Mouse (Mus musculus): ENCODE data around the gene Pld2. TPM values are rescaled to one million over a fixed set of nuclear protein-coding genes. Genes with fewer than 3 reads are reported as not detected.

The Pld2 gene
- polyA plus RNA-seq, 1 experiment from 2014 or later, result 5.9 TPM

DNA sequence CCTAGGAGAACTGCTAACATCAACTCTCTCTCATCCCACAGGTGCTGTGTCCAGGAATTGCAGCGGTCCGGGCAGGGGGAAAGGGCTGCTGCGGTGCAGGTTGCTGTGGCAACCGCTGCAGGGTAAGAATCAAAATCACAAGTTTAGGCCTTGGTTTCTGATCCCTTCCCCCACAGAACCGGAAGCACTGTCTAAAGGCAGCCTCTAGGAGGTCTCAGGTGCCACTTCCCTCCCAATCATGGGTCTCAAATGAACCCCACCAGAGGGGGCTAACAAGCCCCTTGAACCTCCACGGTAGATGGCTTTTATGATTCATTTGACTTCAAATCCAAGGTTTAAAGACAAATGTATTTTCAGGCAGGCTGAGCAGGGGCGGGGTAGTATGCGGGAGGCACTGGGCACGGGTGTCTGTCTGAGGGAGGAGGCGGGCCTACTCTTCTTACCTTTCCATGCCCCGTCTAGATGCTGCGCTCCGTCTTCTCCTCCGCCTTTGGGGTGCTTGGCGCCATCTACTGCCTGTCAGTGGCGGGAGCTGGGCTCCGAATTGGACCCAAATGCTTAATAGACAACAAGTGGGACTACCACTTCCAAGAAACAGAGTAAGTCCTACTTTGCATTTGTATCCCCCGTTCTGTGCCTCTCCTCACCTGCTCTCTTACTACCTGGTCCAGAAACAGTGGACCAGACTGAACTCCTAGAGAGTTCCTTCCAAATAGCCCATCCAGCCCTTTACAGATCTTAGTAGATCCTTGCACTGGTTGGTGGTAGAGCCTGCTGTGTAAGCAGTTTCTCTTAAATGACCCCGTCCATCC lies 29.9 kb upstream of the Pld2 start:
- Histone ChIP-seq H3K4me2 (peak overlapping the region; percentile 8; the same call in 1 of the 2 replicates), H3K9me3 (ENCODE audit: low read depth, low read length) (no peaks in the 10 kb centered on the region), H3K4me1 (ENCODE audit: insufficient read depth) (no peaks in the 10 kb centered on the region), H3K9ac (no peak overlapping the region), H3K36me3 (ENCODE audit: insufficient read depth) (no peaks in the 10 kb centered on the region), H3K27ac (ENCODE audit: low read depth) (no peak overlapping the region), H3K4me3 (ENCODE audit: low read depth, low read length) (no peak overlapping the region), H3K27me3 (ENCODE audit: insufficient read depth, low read length) (no peaks in the 10 kb centered on the region)
- TF ChIP-seq CTCF (IDR thresholded peaks at IDR 0.05; ENCODE audit: low read depth), result peak; percentile 72
- ATAC-seq (ENCODE audit: insufficient read depth), result peak; percentile 62; the same call in 1 of the 2 replicates
- DNase-seq, result peak; percentile 78
- WGBS, result 7% methylated on average over 19 of the region's 19 CpGs

- no peak for DNase-seq
Observed at GRCm38 (mm10) chr11:70511242-70511641, 28.6 kb upstream of the Pld2 start.

DNA sequence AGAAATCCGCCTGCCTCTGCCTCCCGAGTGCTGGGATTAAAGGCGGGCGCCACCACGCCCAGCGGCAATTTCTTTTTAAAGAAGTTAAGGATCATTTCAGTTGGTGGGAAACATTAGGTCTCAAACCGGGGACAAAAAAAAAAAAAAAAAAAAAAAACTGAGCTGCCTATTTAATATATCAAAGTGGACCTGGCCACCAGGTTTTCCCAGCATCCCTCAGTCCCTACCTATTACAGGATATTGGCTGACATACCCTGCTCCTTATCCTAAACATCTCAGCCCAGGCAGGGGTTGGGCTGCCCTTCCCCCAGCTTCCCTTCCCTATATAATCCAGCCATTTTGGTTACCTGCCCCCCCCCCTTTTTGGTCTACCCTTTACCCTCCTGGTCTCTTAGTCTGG lies 28.0 kb upstream of the Pld2 start:
- no peaks in the 10 kb centered on the region for H3K9me3 ChIP-seq (ENCODE audit: low read depth, low read length)
- no peak for TF ChIP-seq CTCF (IDR thresholded peaks at IDR 0.05; ENCODE audit: low read depth)
- 85% methylated on average over 7 of the region's 7 CpGs for WGBS
- ATAC-seq (ENCODE audit: insufficient read depth) (no peak), DNase-seq (no peak)
- no peaks in the 10 kb centered on the region for H3K4me1 ChIP-seq (ENCODE audit: insufficient read depth)
- H3K4me2 ChIP-seq, result no peak overlapping the region
- H3K9ac ChIP-seq, result no peak overlapping the region
- H3K4me3 ChIP-seq (ENCODE audit: low read depth, low read length), result no peak overlapping the region
- H3K27me3 ChIP-seq (ENCODE audit: insufficient read depth, low read length), result no peaks in the 10 kb centered on the region
- no peak overlapping the region for H3K27ac ChIP-seq (ENCODE audit: low read depth)
- H3K36me3 ChIP-seq (ENCODE audit: insufficient read depth), result no peaks in the 10 kb centered on the region

More at GRCm38 (mm10) chr11:70511242-70511641, 28.6 kb upstream of the Pld2 start:
- Histone ChIP-seq H3K4me2 (no peak overlapping the region), H3K4me1 (ENCODE audit: insufficient read depth) (no peaks in the 10 kb centered on the region), H3K27ac (ENCODE audit: low read depth) (no peak overlapping the region), H3K9me3 (ENCODE audit: low read depth, low read length) (no peaks in the 10 kb centered on the region), H3K4me3 (ENCODE audit: low read depth, low read length) (no peak overlapping the region), H3K27me3 (ENCODE audit: insufficient read depth, low read length) (no peaks in the 10 kb centered on the region), H3K36me3 (ENCODE audit: insufficient read depth) (no peaks in the 10 kb centered on the region), H3K9ac (no peak overlapping the region)
- ATAC-seq (ENCODE audit: insufficient read depth), result no peak
- TF ChIP-seq CTCF (IDR thresholded peaks at IDR 0.05; ENCODE audit: low read depth), result no peak
- WGBS, result 58% methylated on average over 2 of the region's 2 CpGs

DNA sequence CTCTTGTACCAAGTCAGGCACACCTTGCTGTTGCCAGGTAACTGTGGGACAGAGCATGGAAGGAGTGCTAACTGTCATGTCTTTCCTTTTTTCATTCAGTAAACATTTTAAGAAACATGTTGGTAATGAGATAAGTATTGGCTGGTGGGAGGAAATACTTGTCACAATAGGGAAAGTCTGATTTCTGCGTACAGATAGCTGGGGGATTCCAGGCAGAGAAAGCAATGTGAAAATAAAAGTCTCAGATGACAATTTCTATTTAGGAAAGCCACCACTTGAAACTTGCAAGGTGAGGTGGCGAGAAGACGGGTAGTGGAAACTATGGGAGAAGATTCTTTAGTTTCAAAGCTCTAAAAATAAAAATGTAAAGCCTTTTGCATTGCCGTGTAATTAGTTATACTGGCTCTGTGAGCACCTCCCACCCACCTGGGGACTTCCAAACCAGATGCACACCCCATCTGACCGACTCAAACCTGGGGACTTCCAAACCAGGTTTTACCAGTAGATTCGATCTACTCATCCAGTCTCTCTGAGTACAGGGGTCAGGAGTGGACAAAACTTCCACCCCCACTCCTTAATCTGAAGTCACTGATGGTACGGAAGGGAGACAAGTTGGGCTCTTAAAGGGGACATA lies 27.0 kb upstream of the Pld2 start:
- H3K9me3 ChIP-seq (ENCODE audit: low read depth, low read length), result no peaks in the 10 kb centered on the region
- ATAC-seq (ENCODE audit: insufficient read depth) (no peak), DNase-seq (no peak)
- TF ChIP-seq CTCF (IDR thresholded peaks at IDR 0.05; ENCODE audit: low read depth), result no peak
- H3K4me1 ChIP-seq (ENCODE audit: insufficient read depth), result no peaks in the 10 kb centered on the region
- H3K36me3 ChIP-seq (ENCODE audit: insufficient read depth), result no peaks in the 10 kb centered on the region
- no peak overlapping the region for H3K9ac ChIP-seq
- no peak overlapping the region for H3K27ac ChIP-seq (ENCODE audit: low read depth)
- H3K4me3 ChIP-seq (ENCODE audit: low read depth, low read length), result no peak overlapping the region
- no peaks in the 10 kb centered on the region for H3K27me3 ChIP-seq (ENCODE audit: insufficient read depth, low read length)
- 73% methylated on average over 7 of the region's 7 CpGs for WGBS
- H3K4me2 ChIP-seq, result no peak overlapping the region

DNA sequence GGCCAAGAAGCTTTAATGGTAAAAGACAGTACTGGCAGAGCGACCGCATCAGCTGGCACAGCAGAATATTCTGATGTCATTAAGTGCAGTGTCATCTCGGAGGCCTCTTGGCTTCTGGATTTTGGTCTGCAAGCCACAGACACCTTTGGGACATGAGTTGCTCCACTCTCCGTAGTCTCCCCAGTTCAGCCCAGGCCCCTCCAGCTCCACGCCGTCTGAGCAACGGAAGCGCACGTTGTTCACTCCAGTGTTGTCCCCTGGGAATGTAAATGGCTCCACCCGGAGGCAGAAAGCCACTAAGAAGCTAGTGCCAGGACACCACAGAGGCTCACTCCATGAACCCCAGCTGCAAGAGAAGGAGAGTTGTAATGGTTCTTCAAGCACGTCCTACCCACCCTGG lies 26.3 kb upstream of the Pld2 start:
- no peak overlapping the region for H3K4me2 ChIP-seq
- no peaks in the 10 kb centered on the region for H3K27me3 ChIP-seq (ENCODE audit: insufficient read depth, low read length)
- DNase-seq, result no peak
- no peak overlapping the region for H3K9ac ChIP-seq
- H3K36me3 ChIP-seq (ENCODE audit: insufficient read depth), result no peaks in the 10 kb centered on the region
- ATAC-seq (ENCODE audit: insufficient read depth), result no peak
- no peaks in the 10 kb centered on the region for H3K9me3 ChIP-seq (ENCODE audit: low read depth, low read length)
- H3K27ac ChIP-seq (ENCODE audit: low read depth), result no peak overlapping the region
- 55% methylated on average over 11 of the region's 11 CpGs for whole genome bisulfite sequencing
- 0 out of 2 replicates have a peak, but pooled peaks have one; percentile 4 for TF ChIP-seq CTCF (IDR thresholded peaks at IDR 0.05; ENCODE audit: low read depth)
- no peak overlapping the region for H3K4me3 ChIP-seq (ENCODE audit: low read depth, low read length)
- no peaks in the 10 kb centered on the region for H3K4me1 ChIP-seq (ENCODE audit: insufficient read depth)

- 82% methylated on average over 7 of the region's 7 CpGs for WGBS
- Histone ChIP-seq H3K27ac (ENCODE audit: low read depth) (no peak within 1 kb of the TSS), H3K27me3 (ENCODE audit: insufficient read depth, low read length) (no peaks in the 10 kb centered on the region), H3K36me3 (ENCODE audit: insufficient read depth) (no peaks in the 10 kb centered on the region), H3K4me3 (ENCODE audit: low read depth, low read length) (no peak within 1 kb of the TSS), H3K9ac (no peak within 1 kb of the TSS; the same call in 1 of the 2 replicates), H3K4me1 (ENCODE audit: insufficient read depth) (no peaks in the 10 kb centered on the region), H3K9me3 (ENCODE audit: low read depth, low read length) (no peaks in the 10 kb centered on the region), H3K4me2 (no peak within 1 kb of the TSS)
- no peak for DNase-seq
- no peak for ATAC-seq (ENCODE audit: insufficient read depth)
- TF ChIP-seq CTCF (IDR thresholded peaks at IDR 0.05; ENCODE audit: low read depth), result no peak
Observed at GRCm38 (mm10) chr11:70514288-70514687, 25.6 kb upstream of the Pld2 start, which contains the start of gene Vmo1. Gene Vmo1 (minus strand): TSS chr11:70514616.

DNA sequence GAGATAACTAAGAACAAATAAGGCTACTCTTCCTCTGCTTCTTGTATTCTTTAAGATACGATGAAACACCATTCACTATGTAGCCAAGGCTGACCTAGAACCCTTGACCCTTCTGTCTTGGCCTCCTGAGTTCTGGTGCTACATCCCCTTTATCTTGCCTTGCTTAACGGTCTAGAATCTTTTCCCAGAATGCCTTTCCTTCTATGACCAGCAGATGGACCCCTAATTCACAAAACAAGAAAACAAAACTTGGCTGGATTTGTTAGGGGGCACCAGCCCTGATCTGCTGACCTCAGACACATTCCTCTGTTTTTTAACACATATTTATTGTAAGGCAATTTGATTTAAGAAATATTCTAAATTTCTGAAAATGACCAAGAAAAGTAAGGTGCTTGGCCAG lies 23.5 kb upstream of the Pld2 start:
- 23% methylated on average over 2 of the region's 2 CpGs for WGBS
- ATAC-seq (ENCODE audit: insufficient read depth), result no peak

More for the DNA sequence above, 23.5 kb upstream of the Pld2 start:
- H3K4me1 ChIP-seq (ENCODE audit: insufficient read depth), result peaks cover 8% of the 10 kb centered on the region; the same call in 1 of the 2 replicates
- H3K27me3 ChIP-seq (ENCODE audit: insufficient read depth, low read length), result no peaks in the 10 kb centered on the region
- H3K4me3 ChIP-seq (ENCODE audit: low read depth, low read length), result no peak overlapping the region
- no peak overlapping the region for H3K27ac ChIP-seq (ENCODE audit: low read depth)
- H3K4me2 ChIP-seq, result no peak overlapping the region
- H3K9me3 ChIP-seq (ENCODE audit: low read depth, low read length), result no peaks in the 10 kb centered on the region
- H3K9ac ChIP-seq, result no peak overlapping the region
- peak; percentile 74 for TF ChIP-seq CTCF (IDR thresholded peaks at IDR 0.05; ENCODE audit: low read depth)
- peak; percentile 81 for DNase-seq
- H3K36me3 ChIP-seq (ENCODE audit: insufficient read depth), result no peaks in the 10 kb centered on the region

All from lung, embryonic 14.5 days (tissue).